Mouse (Mus musculus): ENCODE results near the gene Rpl29. TPM values are rescaled to one million over a fixed set of nuclear protein-coding genes. Genes with fewer than 3 reads are reported as not detected.

Gene Rpl29
- polyA plus RNA-seq, 1 experiment: 365 TPM

- Histone ChIP-seq H3K4me1 (ENCODE audit: control insufficient read depth, insufficient read depth, insufficient read length) (peaks cover 15% of the 10 kb centered on the region; the same call in 1 of the 2 replicates), H3K36me3 (ENCODE audit: control insufficient read depth, insufficient read depth, low read length) (peaks cover 5% of the 10 kb centered on the region; the same call in 1 of the 2 replicates), H3K27me3 (ENCODE audit: control insufficient read depth, insufficient read depth, low read length) (no peaks in the 10 kb centered on the region), H3K4me3 (ENCODE audit: extremely low read depth, insufficient read depth, insufficient read length) (peak overlapping the region; percentile 64), H3K27ac (ENCODE audit: insufficient read depth, low read length) (peak overlapping the region; percentile 76)
- WGBS: 8% methylated on average over 16 of the region's 16 CpGs
- peak in 1 of 2 experiments; percentile 81 for DNase-seq (ENCODE audit: low read depth in 1 of 2, low spot score in 2 of 2)
- TF ChIP-seq CTCF (IDR thresholded peaks at IDR 0.05; ENCODE audit: extremely low read depth, insufficient read depth, insufficient read length, insufficient replicate concordance) (no peak), POLR2A (IDR thresholded peaks at IDR 0.05; ENCODE audit: low read depth, low read length) (peak; percentile 18; the same call in 1 of the 2 replicates)
These were observed 47.0 kb downstream of the Rpl29 start for GRCm38 (mm10) chr9:106476002-106476923.

DNA sequence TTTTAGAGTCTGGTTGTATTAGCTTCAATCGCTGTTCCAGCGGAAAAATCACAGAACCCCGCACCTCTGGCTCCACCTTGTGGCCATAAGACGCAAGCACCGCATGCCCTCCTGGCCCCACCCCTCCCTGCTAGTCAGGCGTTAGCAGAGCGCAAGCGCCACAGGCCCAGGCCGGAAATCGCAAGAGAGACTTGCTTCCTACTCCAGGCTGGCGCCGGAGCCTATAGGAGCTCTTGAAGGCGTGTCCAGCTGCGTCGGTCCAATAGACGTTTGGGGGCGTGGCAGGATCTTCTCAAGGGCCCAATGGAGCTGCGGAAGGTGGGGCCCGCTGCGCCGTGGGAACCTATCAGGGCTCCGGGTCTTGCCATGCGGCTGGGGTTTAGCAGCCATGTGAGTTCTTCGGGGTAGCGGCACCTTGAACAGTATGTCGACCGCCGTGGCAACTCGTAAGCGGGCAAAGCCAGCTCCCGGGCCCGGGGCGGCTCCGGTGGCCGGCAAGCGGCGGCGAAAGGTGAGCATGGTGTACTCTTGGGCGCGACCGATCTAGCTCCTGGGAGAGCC lies 47.8 kb downstream of the Rpl29 start, which contains the start of gene Parp3:
TSS of gene Parp3 (minus strand) at position 26 of the 561 bp plus-strand sequence.
- peaks cover 15% of the 10 kb centered on the region; the same call in 1 of the 2 replicates for H3K4me1 ChIP-seq (ENCODE audit: control insufficient read depth, insufficient read depth, insufficient read length)
- no peaks in the 10 kb centered on the region for H3K27me3 ChIP-seq (ENCODE audit: control insufficient read depth, insufficient read depth, low read length)
- H3K27ac ChIP-seq (ENCODE audit: insufficient read depth, low read length): peak within 1 kb of the TSS; percentile 76
- under 1% methylated on average over 41 of the region's 41 CpGs for WGBS
- H3K36me3 ChIP-seq (ENCODE audit: control insufficient read depth, insufficient read depth, low read length): peaks cover 6% of the 10 kb centered on the region; the same call in 1 of the 2 replicates
- peak within 1 kb of the TSS; percentile 65 for H3K4me3 ChIP-seq (ENCODE audit: extremely low read depth, insufficient read depth, insufficient read length)
- DNase-seq (ENCODE audit: low read depth in 1 of 2, low spot score in 2 of 2): peak; percentile 98 to 99
- TF ChIP-seq CTCF (IDR thresholded peaks at IDR 0.05; ENCODE audit: extremely low read depth, insufficient read depth, insufficient read length, insufficient replicate concordance): peak; percentile 97
- TF ChIP-seq POLR2A (IDR thresholded peaks at IDR 0.05; ENCODE audit: low read depth, low read length): peak; percentile 23; the same call in 1 of the 2 replicates

DNA sequence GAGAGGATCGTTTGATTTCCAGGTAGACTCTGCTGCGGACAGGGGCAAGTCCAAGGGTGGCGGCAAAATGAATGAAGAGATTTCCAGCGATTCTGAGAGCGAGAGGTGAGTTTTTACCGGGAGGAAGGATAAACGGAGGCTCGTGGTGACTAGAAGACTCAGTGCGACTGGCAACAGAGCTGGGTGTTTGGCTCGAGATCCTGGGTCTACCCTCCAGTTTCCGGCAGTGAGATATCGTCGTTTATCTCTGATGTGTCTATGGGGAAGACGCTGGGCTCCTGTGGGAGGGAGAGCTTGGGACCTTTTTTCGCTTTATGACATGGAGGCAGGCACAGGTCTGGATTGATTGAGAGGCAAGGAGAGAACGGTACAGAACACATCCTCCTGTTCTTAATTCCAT lies 48.4 kb downstream of the Rpl29 start:
- H3K27me3 ChIP-seq (ENCODE audit: control insufficient read depth, insufficient read depth, low read length): no peaks in the 10 kb centered on the region
- no peak overlapping the region for H3K27ac ChIP-seq (ENCODE audit: insufficient read depth, low read length)
- no peak for TF ChIP-seq CTCF (IDR thresholded peaks at IDR 0.05; ENCODE audit: extremely low read depth, insufficient read depth, insufficient read length, insufficient replicate concordance)
- TF ChIP-seq POLR2A (IDR thresholded peaks at IDR 0.05; ENCODE audit: low read depth, low read length): no peak
- WGBS: 2% methylated on average over 16 of the region's 16 CpGs
- peak overlapping the region; percentile 65 for H3K4me3 ChIP-seq (ENCODE audit: extremely low read depth, insufficient read depth, insufficient read length)
- DNase-seq (ENCODE audit: low read depth in 1 of 2, low spot score in 2 of 2): peak in 1 of 2 experiments; percentile 1
- H3K4me1 ChIP-seq (ENCODE audit: control insufficient read depth, insufficient read depth, insufficient read length): peaks cover 15% of the 10 kb centered on the region; the same call in 1 of the 2 replicates
- peaks cover 8% of the 10 kb centered on the region for H3K36me3 ChIP-seq (ENCODE audit: control insufficient read depth, insufficient read depth, low read length)

DNA sequence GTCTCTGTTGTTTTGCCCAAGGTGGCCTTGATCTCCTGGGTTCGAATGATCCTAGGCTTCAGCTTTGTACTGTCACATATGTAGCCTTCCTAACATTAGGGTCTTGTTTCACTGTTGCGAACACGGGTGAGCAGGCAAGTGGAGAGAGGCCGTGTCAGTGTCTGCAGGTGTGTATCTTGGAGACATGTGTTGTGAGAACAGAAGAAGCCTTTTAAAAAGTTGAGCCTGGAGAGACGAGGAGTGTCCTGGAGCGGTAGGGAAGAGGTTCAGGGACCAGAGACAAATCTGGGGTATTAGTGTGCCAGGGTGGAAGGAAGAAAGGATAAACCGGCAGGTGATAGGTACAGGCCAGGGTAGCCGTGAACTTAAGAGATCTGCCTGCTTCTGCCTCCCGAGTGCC lies 48.8 kb downstream of the Rpl29 start:
- Histone ChIP-seq H3K4me1 (ENCODE audit: control insufficient read depth, insufficient read depth, insufficient read length) (peaks cover 15% of the 10 kb centered on the region; the same call in 1 of the 2 replicates), H3K27me3 (ENCODE audit: control insufficient read depth, insufficient read depth, low read length) (no peaks in the 10 kb centered on the region), H3K36me3 (ENCODE audit: control insufficient read depth, insufficient read depth, low read length) (peaks cover 12% of the 10 kb centered on the region), H3K27ac (ENCODE audit: insufficient read depth, low read length) (no peak overlapping the region), H3K4me3 (ENCODE audit: extremely low read depth, insufficient read depth, insufficient read length) (peak overlapping the region; percentile 65; the same call in 1 of the 2 replicates)
- WGBS: 74% methylated on average over 9 of the region's 9 CpGs
- TF ChIP-seq CTCF (IDR thresholded peaks at IDR 0.05; ENCODE audit: extremely low read depth, insufficient read depth, insufficient read length, insufficient replicate concordance) (no peak), POLR2A (IDR thresholded peaks at IDR 0.05; ENCODE audit: low read depth, low read length) (no peak)
- DNase-seq (ENCODE audit: low read depth in 1 of 2, low spot score in 2 of 2): no peak

DNA sequence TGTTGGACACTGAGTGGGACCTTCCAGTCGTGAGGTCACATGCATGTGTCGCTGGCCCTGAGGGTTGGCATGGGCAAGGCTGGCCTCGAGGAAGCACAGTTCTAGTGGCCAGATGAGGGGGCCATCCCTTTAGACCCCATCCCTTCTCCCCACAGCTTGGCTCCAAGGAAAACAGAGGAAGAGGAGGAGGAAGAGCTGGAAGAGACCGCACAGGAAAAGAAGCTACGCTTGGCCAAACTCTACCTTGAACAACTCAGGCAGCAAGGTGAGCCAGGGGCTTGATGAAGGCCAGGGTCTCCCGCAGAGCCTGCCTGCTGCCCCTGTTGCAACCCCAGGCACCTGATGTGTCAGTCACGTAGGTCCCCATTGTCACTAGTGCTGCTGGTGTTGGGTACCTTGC lies 51.3 kb downstream of the Rpl29 start:
- DNase-seq (ENCODE audit: low read depth in 1 of 2, low spot score in 2 of 2): peak in 1 of 2 experiments; percentile 2
- H3K36me3 ChIP-seq (ENCODE audit: control insufficient read depth, insufficient read depth, low read length): peaks cover 30% of the 10 kb centered on the region
- peaks cover 11% of the 10 kb centered on the region; the same call in 1 of the 2 replicates for H3K4me1 ChIP-seq (ENCODE audit: control insufficient read depth, insufficient read depth, insufficient read length)
- no peak for TF ChIP-seq CTCF (IDR thresholded peaks at IDR 0.05; ENCODE audit: extremely low read depth, insufficient read depth, insufficient read length, insufficient replicate concordance)
- no peak for TF ChIP-seq POLR2A (IDR thresholded peaks at IDR 0.05; ENCODE audit: low read depth, low read length)
- no peaks in the 10 kb centered on the region for H3K27me3 ChIP-seq (ENCODE audit: control insufficient read depth, insufficient read depth, low read length)
- no peak overlapping the region for H3K4me3 ChIP-seq (ENCODE audit: extremely low read depth, insufficient read depth, insufficient read length)
- H3K27ac ChIP-seq (ENCODE audit: insufficient read depth, low read length): no peak overlapping the region
- 91% methylated on average over 7 of the region's 7 CpGs for WGBS

DNA sequence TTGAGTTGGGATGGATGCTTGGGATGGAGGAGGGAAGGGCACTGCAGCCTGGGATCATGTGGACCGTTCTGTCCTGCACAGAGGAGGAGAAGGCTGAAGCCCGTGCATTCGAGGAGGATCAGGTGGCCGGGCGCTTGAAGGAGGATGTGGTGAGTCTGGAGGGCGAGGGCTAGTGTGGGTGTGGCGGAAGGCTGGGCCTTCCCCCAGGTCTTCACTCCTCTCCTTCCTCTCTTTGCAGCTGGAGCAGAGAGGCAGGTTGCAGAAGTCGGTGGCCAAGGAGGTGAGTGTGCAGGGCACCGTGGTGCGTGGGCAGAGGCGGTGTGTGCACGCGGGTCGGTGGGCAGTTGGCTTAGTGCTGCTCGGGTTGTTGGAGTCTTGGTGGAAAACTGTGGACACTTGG lies 51.8 kb downstream of the Rpl29 start:
- Histone ChIP-seq H3K4me3 (ENCODE audit: extremely low read depth, insufficient read depth, insufficient read length) (no peak overlapping the region), H3K4me1 (ENCODE audit: control insufficient read depth, insufficient read depth, insufficient read length) (peaks cover 11% of the 10 kb centered on the region; the same call in 1 of the 2 replicates), H3K36me3 (ENCODE audit: control insufficient read depth, insufficient read depth, low read length) (peaks cover 33% of the 10 kb centered on the region), H3K27me3 (ENCODE audit: control insufficient read depth, insufficient read depth, low read length) (no peaks in the 10 kb centered on the region), H3K27ac (ENCODE audit: insufficient read depth, low read length) (no peak overlapping the region)
- DNase-seq (ENCODE audit: low read depth in 1 of 2, low spot score in 2 of 2): peak in 1 of 2 experiments; percentile 3
- TF ChIP-seq POLR2A (IDR thresholded peaks at IDR 0.05; ENCODE audit: low read depth, low read length) (no peak), CTCF (IDR thresholded peaks at IDR 0.05; ENCODE audit: extremely low read depth, insufficient read depth, insufficient read length, insufficient replicate concordance) (no peak)
- 43% methylated on average over 15 of the region's 15 CpGs for WGBS

Other genes with a start within 250 kb of the Rpl29 start
- 87.4 and 95.8 TPM in 2 replicates for gene Ppm1m, start 229.7 kb upstream of the Rpl29 start, polyA plus RNA-seq (2012; rRNA removed)
- 90.9 and 93.3 TPM in 2 replicates for gene Twf2, start 226.3 kb upstream of the Rpl29 start, polyA plus RNA-seq (2012; rRNA removed)
- gene Tlr9, start 206.9 kb upstream of the Rpl29 start, polyA plus RNA-seq (2012; rRNA removed): 65.3 and 90.7 TPM in 2 replicates
- 29.6 and 39.5 TPM in 2 replicates for gene Alas1, start 180.8 kb upstream of the Rpl29 start, polyA plus RNA-seq (2012; rRNA removed)
- 6.8 and 8.4 TPM in 2 replicates for gene Poc1a, start 148.4 kb upstream of the Rpl29 start, polyA plus RNA-seq (2012; rRNA removed)
- 73.1 and 93.2 TPM in 2 replicates for gene Dusp7, start 60.8 kb upstream of the Rpl29 start, polyA plus RNA-seq (2012; rRNA removed)
- gene Acy1, start 8.9 kb downstream of the Rpl29 start, polyA plus RNA-seq (2012; rRNA removed): 7.7 and 9.2 TPM in 2 replicates
- gene Abhd14b, start 18.0 kb downstream of the Rpl29 start, polyA plus RNA-seq (2012; rRNA removed): 14.6 and 16.7 TPM in 2 replicates
- gene Abhd14a, start 18.2 kb downstream of the Rpl29 start, polyA plus RNA-seq (2012; rRNA removed): 11.5 and 12.7 TPM in 2 replicates
- 15.8 and 22.4 TPM in 2 replicates for gene Pcbp4, start 23.8 kb downstream of the Rpl29 start, polyA plus RNA-seq (2012; rRNA removed)
- 0.28 and 0.66 TPM in 2 replicates for gene Gpr62, start 36.5 kb downstream of the Rpl29 start, polyA plus RNA-seq (2012; rRNA removed)
- gene Rrp9, start 46.5 kb downstream of the Rpl29 start, polyA plus RNA-seq (2012; rRNA removed): 33.9 and 36.8 TPM in 2 replicates
- gene Parp3, start 47.5 kb downstream of the Rpl29 start, polyA plus RNA-seq (2012; rRNA removed): 43.3 and 57.9 TPM in 2 replicates
- not detected in 2 replicates for gene Iqcf1, start 70.5 kb downstream of the Rpl29 start, polyA plus RNA-seq (2012; rRNA removed)
- not detected in 2 replicates for gene Iqcf5, start 85.1 kb downstream of the Rpl29 start, polyA plus RNA-seq (2012; rRNA removed)
- not detected in 2 replicates for gene Iqcf3, start 132.2 kb downstream of the Rpl29 start, polyA plus RNA-seq (2012; rRNA removed)
- not detected in 2 replicates for gene Iqcf4, start 141.5 kb downstream of the Rpl29 start, polyA plus RNA-seq (2012; rRNA removed)
- not detected in 2 replicates for gene Iqcf6, start 197.1 kb downstream of the Rpl29 start, polyA plus RNA-seq (2012; rRNA removed)
- 0.06 TPM in 1 of 2 replicates, not detected in the other for gene Grm2, start 226.6 kb downstream of the Rpl29 start, polyA plus RNA-seq (2012; rRNA removed)

Measured in spleen, adult 2 months (tissue).